Mouse (Mus musculus) spleen, adult 12 weeks (tissue): ENCODE results near the gene Mrps14.

Source experiments
- DNase-seq: peaks from one replicate; pipeline ENCODE4 v3.0.0; 2022; ENCODE audit warnings: low spot score

Gene Mrps14

GRCm38 (mm10) chr1:160227850-160228249, 32.8 kb downstream of the Mrps14 start:
- DNase-seq, result no peak

- no peak for DNase-seq
Observed at GRCm38 (mm10) chr1:160231013-160231412, 36.0 kb downstream of the Mrps14 start.

- DNase-seq, result no peak
Observed at GRCm38 (mm10) chr1:160232113-160232512, 37.1 kb downstream of the Mrps14 start.

GRCm38 (mm10) chr1:160233921-160234320, 38.9 kb downstream of the Mrps14 start:
- peak; percentile 35 for DNase-seq

- DNase-seq, result no peak
Observed at GRCm38 (mm10) chr1:160237981-160238380, 43.0 kb downstream of the Mrps14 start.

GRCm38 (mm10) chr1:160238852-160239443, 43.9 kb downstream of the Mrps14 start:
- DNase-seq, result no peak

- no peak for DNase-seq
Observed at GRCm38 (mm10) chr1:160240091-160240490, 45.1 kb downstream of the Mrps14 start.

- DNase-seq, result no peak
Observed at GRCm38 (mm10) chr1:160244689-160245088, 49.7 kb downstream of the Mrps14 start.

GRCm38 (mm10) chr1:160245954-160246353, 50.9 kb downstream of the Mrps14 start:
- DNase-seq, result no peak

- DNase-seq, result peak; percentile 15
Observed at GRCm38 (mm10) chr1:160246844-160247243, 51.8 kb downstream of the Mrps14 start.

- peak; percentile 19 for DNase-seq
Observed at GRCm38 (mm10) chr1:160247473-160247872, 52.5 kb downstream of the Mrps14 start.

GRCm38 (mm10) chr1:160249786-160250185, 54.8 kb downstream of the Mrps14 start:
- no peak for DNase-seq

- DNase-seq, result no peak
Observed at GRCm38 (mm10) chr1:160250782-160251181, 55.8 kb downstream of the Mrps14 start.

- DNase-seq, result no peak
Observed at GRCm38 (mm10) chr1:160251388-160252007, 56.5 kb downstream of the Mrps14 start.
